Mouse (Mus musculus): ENCODE results near the gene Gfi1b.

- TF ChIP-seq CTCF (IDR thresholded peaks at IDR 0.05; ENCODE audit: low read depth, low read length): no peak
- no peak for TF ChIP-seq EP300 (IDR thresholded peaks at IDR 0.05; ENCODE audit: insufficient read depth, low read depth, low read length)
- TF ChIP-seq POLR2A (IDR thresholded peaks at IDR 0.05; ENCODE audit: insufficient read depth, low read length): no peak
These were observed 10.4 kb downstream of the Gfi1b start for GRCm38 (mm10) chr2:28611407-28611787.

Measured in ES-Bruce4 (cell line).